Mouse (Mus musculus): ENCODE results near the gene Pparg.

DNA sequence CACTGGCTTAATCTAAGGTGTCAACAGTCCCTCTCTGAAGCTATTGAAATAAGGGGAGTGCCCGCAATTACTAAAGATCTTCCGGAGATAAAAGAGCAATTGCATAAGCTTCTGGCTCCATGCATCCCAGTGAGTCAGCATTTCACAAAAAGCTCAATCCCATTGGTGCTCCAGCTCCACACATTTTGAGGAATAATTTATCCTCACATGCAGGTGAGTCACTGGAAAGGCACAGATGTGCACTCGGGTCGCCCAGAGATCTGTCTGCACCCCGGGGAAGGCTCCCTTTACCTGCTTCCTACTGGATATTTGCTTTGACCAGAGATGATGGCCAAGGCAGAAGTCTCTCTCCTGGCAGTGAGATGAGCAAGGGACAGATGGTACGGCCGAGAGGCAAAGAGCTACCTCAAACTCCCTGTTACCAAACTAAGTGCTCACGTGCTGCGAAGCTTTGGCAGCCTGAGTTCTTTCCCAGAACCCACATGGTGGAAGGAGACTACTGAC lies 47.5 kb upstream of the Pparg start:
- TF ChIP-seq CTCF (IDR thresholded peaks at IDR 0.05; ENCODE audit: extremely low read depth, insufficient read depth, low read length) (no peak), POLR2A (IDR thresholded peaks at IDR 0.05; ENCODE audit: extremely low read depth, insufficient read depth, low read length) (no peak)
